Mouse (Mus musculus) lung, adult 2 months (tissue): Measurements from ENCODE around the gene Wasf1. TPM values are rescaled to one million over a fixed set of nuclear protein-coding genes. Genes with fewer than 3 reads are reported as not detected.

Experiments
- DNase-seq: peaks from one replicate; pipeline ENCODE4 v3.0.0; 2022
- H3K4me1 ChIP-seq: fragments of 200-500 bp; 2 replicates; pipeline ENCODE4 v1.6.1; 2011; ENCODE audit warnings: low read length; ENCODE audit not compliant: control insufficient read depth, insufficient read depth
- H3K4me3 ChIP-seq: fragments of 200-500 bp; replicated peaks from 2 replicates; pipeline ENCODE3; 2011; ENCODE audit warnings: low read depth, mild to moderate bottlenecking, control low read depth, low read length; ENCODE audit errors: extremely low read depth
- CTCF ChIP-seq: fragments of 200-500 bp; IDR thresholded peaks from 2 replicates; pipeline ENCODE4 v1.5.1; 2011; ENCODE audit warnings: mild to moderate bottlenecking, low read length, control low read depth; ENCODE audit not compliant: insufficient read depth
- POLR2A ChIP-seq: fragments of 200-500 bp; IDR thresholded peaks from 2 replicates; pipeline ENCODE4 v1.6.1; 2011; ENCODE audit warnings: low read depth, mild to moderate bottlenecking, control low read depth, low read length, borderline replicate concordance; ENCODE audit errors: extremely low read depth
- WGBS: fragments of 180-500 bp; shearing (Covaris S2); methylation state at CpG from one replicate; pipeline ENCODE4 v1.1.7; 2018; 5-methylcytosine and 5-hydroxymethylcytosine counted together
- polyA plus RNA-seq: library from polyadenylated mRNA; depleted of rRNA; stranded (reverse); fragments of >200 nt; gene quantifications from 2 replicates; pipeline ENCODE4 v1.2.3, GENCODE M21; 2012

The Wasf1 gene
- polyA plus RNA-seq, 1 experiment, result 0.98 TPM

- WGBS, result 85% methylated on average over 8 of the region's 8 CpGs
- no peak overlapping the region for H3K4me3 ChIP-seq
- DNase-seq, result no peak
Measured at GRCm38 (mm10) chr10:40918669-40919440, 35.6 kb downstream of the Wasf1 start.

DNA sequence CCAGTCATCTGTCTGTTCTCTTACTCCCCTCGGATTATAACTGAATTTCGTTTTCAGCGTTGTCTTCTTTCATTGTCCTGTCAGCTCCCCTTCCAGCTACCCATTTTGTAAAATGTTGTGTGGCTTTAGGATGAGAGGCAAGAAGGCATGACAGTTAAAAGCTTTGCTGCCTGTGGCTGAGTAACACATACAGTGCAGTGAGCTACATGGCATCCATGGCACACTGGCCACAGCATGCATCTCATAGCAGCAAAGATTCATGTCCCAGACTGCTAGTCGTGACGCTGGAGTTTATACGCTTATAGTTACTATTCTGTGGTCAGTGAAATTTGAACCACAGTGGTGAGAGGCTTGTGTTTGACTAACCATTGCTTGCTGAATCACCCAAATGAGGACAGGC is 36.2 kb downstream of the Wasf1 start:
- TF ChIP-seq CTCF, result no peak
- no peak for TF ChIP-seq POLR2A
- Histone ChIP-seq H3K4me1 (no peaks in the 10 kb centered on the region), H3K4me3 (no peak overlapping the region)
- 83% methylated on average over 6 of the region's 6 CpGs for WGBS
- no peak for DNase-seq

More at GRCm38 (mm10) chr10:40918669-40919440, 35.6 kb downstream of the Wasf1 start:
- TF ChIP-seq CTCF, result no peak
- TF ChIP-seq POLR2A, result no peak
- no peaks in the 10 kb centered on the region for H3K4me1 ChIP-seq

DNA sequence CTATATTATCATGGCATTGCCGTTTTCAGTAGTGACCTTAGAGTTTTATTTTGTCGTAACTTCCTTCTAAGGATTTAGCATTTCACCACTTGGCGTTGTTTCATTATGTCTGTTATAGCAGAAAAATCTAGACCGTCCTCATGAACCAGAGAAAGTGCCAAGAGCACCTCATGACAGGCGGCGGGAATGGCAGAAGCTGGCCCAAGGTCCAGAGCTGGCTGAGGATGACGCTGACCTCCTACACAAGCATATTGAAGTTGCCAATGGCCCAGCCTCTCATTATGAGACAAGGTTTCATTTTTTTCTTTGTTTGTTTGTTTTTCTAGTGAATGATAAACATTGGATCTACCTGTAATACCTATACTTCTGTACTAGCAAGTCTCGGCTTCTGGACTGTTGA is 49.7 kb downstream of the Wasf1 start:
- no peak for DNase-seq
- WGBS, result 89% methylated on average over 8 of the region's 8 CpGs
- Histone ChIP-seq H3K4me3 (no peak overlapping the region), H3K4me1 (no peaks in the 10 kb centered on the region)
- TF ChIP-seq POLR2A, result no peak
- no peak for TF ChIP-seq CTCF

GRCm38 (mm10) chr10:40936160-40936726 is 53.0 kb downstream of the Wasf1 start:
- H3K4me1 ChIP-seq, result no peaks in the 10 kb centered on the region
- DNase-seq, result no peak
- TF ChIP-seq POLR2A (no peak), CTCF (no peak)
- H3K4me3 ChIP-seq, result no peak overlapping the region
- 84% methylated on average over 13 of the region's 13 CpGs for WGBS

GRCm38 (mm10) chr10:40937569-40937968 is 54.3 kb downstream of the Wasf1 start:
- DNase-seq, result no peak
- H3K4me1 ChIP-seq, result no peaks in the 10 kb centered on the region
- 93% methylated on average over 20 of the region's 20 CpGs for WGBS
- TF ChIP-seq POLR2A, result no peak
- TF ChIP-seq CTCF, result no peak
- H3K4me3 ChIP-seq, result no peak overlapping the region

DNA sequence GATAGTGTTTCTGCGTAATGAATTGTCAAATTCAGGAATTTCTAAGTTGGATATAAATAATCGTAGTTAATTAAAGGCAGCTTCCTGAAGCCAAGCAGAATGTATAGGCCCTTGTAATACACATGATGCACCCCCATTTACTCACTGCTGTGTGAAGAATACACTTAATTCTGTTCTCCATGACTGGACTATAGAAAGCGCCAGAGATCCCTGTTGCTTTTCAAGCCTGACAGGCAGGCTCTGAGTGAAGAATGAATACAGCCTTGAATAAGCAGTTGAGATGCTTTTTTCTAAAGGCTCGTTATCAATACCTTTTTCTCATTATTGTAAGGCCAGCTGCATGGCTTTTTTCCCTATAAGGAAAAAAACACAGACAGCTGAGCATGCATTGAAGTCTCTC is 59.4 kb downstream of the Wasf1 start:
- Histone ChIP-seq H3K4me3 (no peak overlapping the region), H3K4me1 (no peaks in the 10 kb centered on the region)
- TF ChIP-seq POLR2A, result no peak
- TF ChIP-seq CTCF, result no peak
- WGBS, result 90% methylated on average over 4 of the region's 4 CpGs
- DNase-seq, result no peak

GRCm38 (mm10) chr10:40950176-40950575 is 66.9 kb downstream of the Wasf1 start:
- TF ChIP-seq CTCF, result no peak
- TF ChIP-seq POLR2A, result no peak
- WGBS, result 51% methylated on average over 3 of the region's 3 CpGs

GRCm38 (mm10) chr10:40956206-40956605 is 72.9 kb downstream of the Wasf1 start:
- DNase-seq, result no peak
- Histone ChIP-seq H3K4me1 (no peaks in the 10 kb centered on the region), H3K4me3 (no peak overlapping the region)
- 88% methylated on average over 5 of the region's 5 CpGs for WGBS
- TF ChIP-seq CTCF, result no peak

More at GRCm38 (mm10) chr10:40950176-40950575, 66.9 kb downstream of the Wasf1 start:
- no peak for DNase-seq
- Histone ChIP-seq H3K4me1 (no peaks in the 10 kb centered on the region), H3K4me3 (no peak overlapping the region)

DNA sequence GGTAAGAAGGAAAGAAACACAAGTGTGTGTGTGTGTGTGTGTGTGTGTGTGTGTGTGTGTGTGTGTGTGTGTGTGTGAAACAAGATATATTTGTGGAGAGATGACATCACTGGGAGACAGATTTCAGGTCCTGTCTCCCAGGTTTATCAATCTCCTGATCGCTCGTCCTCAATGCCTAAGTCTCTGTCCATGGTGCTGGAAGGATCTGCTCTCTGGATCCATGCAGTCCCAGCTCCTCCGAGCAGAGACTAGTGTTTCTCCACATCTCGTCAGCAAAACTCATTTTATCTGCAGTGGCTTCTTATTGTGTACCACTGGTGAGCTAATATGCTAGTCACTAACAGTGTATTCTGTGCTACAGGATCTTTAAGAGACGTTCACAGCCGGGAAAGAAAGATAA is 78.1 kb downstream of the Wasf1 start:
- DNase-seq, result no peak
- H3K4me3 ChIP-seq, result no peak overlapping the region
- no peak for TF ChIP-seq CTCF
- TF ChIP-seq POLR2A, result no peak
- WGBS, result 42% methylated on average over 6 of the region's 6 CpGs
- no peaks in the 10 kb centered on the region for H3K4me1 ChIP-seq

GRCm38 (mm10) chr10:40962008-40962407 is 78.7 kb downstream of the Wasf1 start:
- Histone ChIP-seq H3K4me3 (no peak overlapping the region), H3K4me1 (no peaks in the 10 kb centered on the region)
- TF ChIP-seq CTCF (no peak), POLR2A (no peak)
- DNase-seq, result no peak
- WGBS, result 90% methylated on average over 4 of the region's 4 CpGs
